Mouse (Mus musculus): ENCODE measurements at regions not wholly inside any gene's neighbourhood (a gene's known extent, or its start where the extent isn't known, plus 50 kb on each side); places are given as distances from the start of the nearest gene placed in this dataset.

- Histone ChIP-seq H3K27ac (replicated peaks; ENCODE audit: insufficient read depth, low read depth, low read length) (peak overlapping the region; percentile 92), H3K36me3 (ENCODE audit: control insufficient read depth, insufficient read depth, low read length) (no peaks in the 10 kb centered on the region), H3K9ac (ENCODE audit: low read depth, low read length) (no peak overlapping the region), H3K4me1 (ENCODE audit: control insufficient read depth, insufficient read depth, low read length) (peaks cover 5% of the 10 kb centered on the region; the same call in 1 of the 2 replicates), H3K79me2 (ENCODE audit: control insufficient read depth, insufficient read depth, low read length) (no peaks in the 10 kb centered on the region), H3K4me3 (ENCODE audit: insufficient read depth, low read depth, low read length) (no peak overlapping the region), H3K27me3 (ENCODE audit: control insufficient read depth, insufficient read depth, low read length) (no peaks in the 10 kb centered on the region)
- TF ChIP-seq POLR2A (IDR thresholded peaks at IDR 0.05; ENCODE audit: extremely low read depth, insufficient read depth, low read length) (no peak), CTCF (IDR thresholded peaks at IDR 0.05; ENCODE audit: low read depth, low read length) (no peak)
- WGBS = 11% methylated on average over 1 of the region's 1 CpGs
- peak; percentile 100 for DNase-seq (ENCODE audit: extremely low read depth, low read depth, low spot score)
Observed at GRCm38 (mm10) chr12:35294668-35295067, 240.2 kb downstream of the Ahr start.

GRCm38 (mm10) chr12:35293566-35293965 lies 241.3 kb downstream of the Ahr start:
- peak overlapping the region; percentile 47; the same call in 1 of the 2 replicates for H3K27ac ChIP-seq (replicated peaks; ENCODE audit: insufficient read depth, low read depth, low read length)
- H3K79me2 ChIP-seq (ENCODE audit: control insufficient read depth, insufficient read depth, low read length) = no peaks in the 10 kb centered on the region
- 52% methylated on average over 2 of the region's 2 CpGs for WGBS
- no peaks in the 10 kb centered on the region for H3K36me3 ChIP-seq (ENCODE audit: control insufficient read depth, insufficient read depth, low read length)
- H3K27me3 ChIP-seq (ENCODE audit: control insufficient read depth, insufficient read depth, low read length) = no peaks in the 10 kb centered on the region
- DNase-seq (ENCODE audit: extremely low read depth, low read depth, low spot score) = peak; percentile 28
- H3K4me1 ChIP-seq (ENCODE audit: control insufficient read depth, insufficient read depth, low read length) = peaks cover 5% of the 10 kb centered on the region; the same call in 1 of the 2 replicates
- H3K4me3 ChIP-seq (ENCODE audit: insufficient read depth, low read depth, low read length) = no peak overlapping the region
- no peak for TF ChIP-seq CTCF (IDR thresholded peaks at IDR 0.05; ENCODE audit: low read depth, low read length)
- TF ChIP-seq POLR2A (IDR thresholded peaks at IDR 0.05; ENCODE audit: extremely low read depth, insufficient read depth, low read length) = no peak
- no peak overlapping the region for H3K9ac ChIP-seq (ENCODE audit: low read depth, low read length)

GRCm38 (mm10) chr12:35291941-35292341 lies 242.9 kb downstream of the Ahr start:
- TF ChIP-seq CTCF (IDR thresholded peaks at IDR 0.05; ENCODE audit: low read depth, low read length) (no peak), POLR2A (IDR thresholded peaks at IDR 0.05; ENCODE audit: extremely low read depth, insufficient read depth, low read length) (no peak)
- Histone ChIP-seq H3K36me3 (ENCODE audit: control insufficient read depth, insufficient read depth, low read length) (no peaks in the 10 kb centered on the region), H3K79me2 (ENCODE audit: control insufficient read depth, insufficient read depth, low read length) (no peaks in the 10 kb centered on the region), H3K27me3 (ENCODE audit: control insufficient read depth, insufficient read depth, low read length) (no peaks in the 10 kb centered on the region), H3K27ac (replicated peaks; ENCODE audit: insufficient read depth, low read depth, low read length) (peak overlapping the region; percentile 23; the same call in 1 of the 2 replicates), H3K9ac (ENCODE audit: low read depth, low read length) (no peak overlapping the region), H3K4me3 (ENCODE audit: insufficient read depth, low read depth, low read length) (no peak overlapping the region), H3K4me1 (ENCODE audit: control insufficient read depth, insufficient read depth, low read length) (peaks cover 9% of the 10 kb centered on the region; the same call in 1 of the 2 replicates)
- WGBS = 53% methylated on average over 6 of the region's 6 CpGs
- DNase-seq (ENCODE audit: extremely low read depth, low read depth, low spot score) = peak; percentile 55

- Histone ChIP-seq H3K4me1 (ENCODE audit: control insufficient read depth, insufficient read depth, low read length) (peaks cover 17% of the 10 kb centered on the region; the same call in 1 of the 2 replicates), H3K79me2 (ENCODE audit: control insufficient read depth, insufficient read depth, low read length) (no peaks in the 10 kb centered on the region), H3K4me3 (ENCODE audit: insufficient read depth, low read depth, low read length) (no peak overlapping the region), H3K27me3 (ENCODE audit: control insufficient read depth, insufficient read depth, low read length) (no peaks in the 10 kb centered on the region), H3K27ac (replicated peaks; ENCODE audit: insufficient read depth, low read depth, low read length) (no peak overlapping the region), H3K36me3 (ENCODE audit: control insufficient read depth, insufficient read depth, low read length) (no peaks in the 10 kb centered on the region), H3K9ac (ENCODE audit: low read depth, low read length) (no peak overlapping the region)
- TF ChIP-seq CTCF (IDR thresholded peaks at IDR 0.05; ENCODE audit: low read depth, low read length) (no peak), POLR2A (IDR thresholded peaks at IDR 0.05; ENCODE audit: extremely low read depth, insufficient read depth, low read length) (no peak)
- WGBS = 24% methylated on average over 2 of the region's 2 CpGs
- DNase-seq (ENCODE audit: extremely low read depth, low read depth, low spot score) = peak; percentile 83
Observed at GRCm38 (mm10) chr12:35287974-35288373, 241.0 kb downstream of the Snx13 start.

- H3K27ac ChIP-seq (replicated peaks; ENCODE audit: insufficient read depth, low read depth, low read length) = peak overlapping the region; percentile 33; the same call in 1 of the 2 replicates
- H3K9ac ChIP-seq (ENCODE audit: low read depth, low read length) = no peak overlapping the region
- no peaks in the 10 kb centered on the region for H3K79me2 ChIP-seq (ENCODE audit: control insufficient read depth, insufficient read depth, low read length)
- TF ChIP-seq POLR2A (IDR thresholded peaks at IDR 0.05; ENCODE audit: extremely low read depth, insufficient read depth, low read length) = no peak
- no peak for TF ChIP-seq CTCF (IDR thresholded peaks at IDR 0.05; ENCODE audit: low read depth, low read length)
- H3K4me3 ChIP-seq (ENCODE audit: insufficient read depth, low read depth, low read length) = no peak overlapping the region
- DNase-seq (ENCODE audit: extremely low read depth, low read depth, low spot score) = no peak
- H3K27me3 ChIP-seq (ENCODE audit: control insufficient read depth, insufficient read depth, low read length) = no peaks in the 10 kb centered on the region
- no peaks in the 10 kb centered on the region for H3K36me3 ChIP-seq (ENCODE audit: control insufficient read depth, insufficient read depth, low read length)
- WGBS = 71% methylated on average over 3 of the region's 3 CpGs
- H3K4me1 ChIP-seq (ENCODE audit: control insufficient read depth, insufficient read depth, low read length) = peaks cover 19% of the 10 kb centered on the region; the same call in 1 of the 2 replicates
Observed at GRCm38 (mm10) chr12:35287570-35287969, 240.6 kb downstream of the Snx13 start.

GRCm38 (mm10) chr12:35286974-35287553 lies 240.1 kb downstream of the Snx13 start:
- no peak overlapping the region for H3K9ac ChIP-seq (ENCODE audit: low read depth, low read length)

More at GRCm38 (mm10) chr12:35286974-35287553, 240.1 kb downstream of the Snx13 start:
- 89% methylated on average over 3 of the region's 3 CpGs for WGBS
- no peak for DNase-seq (ENCODE audit: extremely low read depth, low read depth, low spot score)
- H3K27me3 ChIP-seq (ENCODE audit: control insufficient read depth, insufficient read depth, low read length) = no peaks in the 10 kb centered on the region
- peaks cover 19% of the 10 kb centered on the region; the same call in 1 of the 2 replicates for H3K4me1 ChIP-seq (ENCODE audit: control insufficient read depth, insufficient read depth, low read length)
- TF ChIP-seq POLR2A (IDR thresholded peaks at IDR 0.05; ENCODE audit: extremely low read depth, insufficient read depth, low read length) (no peak), CTCF (IDR thresholded peaks at IDR 0.05; ENCODE audit: low read depth, low read length) (no peak)
- no peaks in the 10 kb centered on the region for H3K79me2 ChIP-seq (ENCODE audit: control insufficient read depth, insufficient read depth, low read length)
- H3K4me3 ChIP-seq (ENCODE audit: insufficient read depth, low read depth, low read length) = no peak overlapping the region
- peak overlapping the region; percentile 33; the same call in 1 of the 2 replicates for H3K27ac ChIP-seq (replicated peaks; ENCODE audit: insufficient read depth, low read depth, low read length)
- no peaks in the 10 kb centered on the region for H3K36me3 ChIP-seq (ENCODE audit: control insufficient read depth, insufficient read depth, low read length)

Measured in liver, adult 2 months (tissue).